Mouse (Mus musculus) urinary bladder, adult 2 months (tissue): ENCODE data around the gene Pdzrn4. TPM values are rescaled to one million over a fixed set of nuclear protein-coding genes. Genes with fewer than 3 reads are reported as not detected.

Source experiments
- DNase-seq: peaks from one replicate; pipeline ENCODE4 v3.0.0; 2022; ENCODE audit warnings: low spot score
- polyA plus RNA-seq: library from polyadenylated mRNA; depleted of rRNA; stranded (reverse); fragments of >200 nt; gene quantifications from 2 replicates; pipeline ENCODE4 v1.2.3, GENCODE M21; 2012

The Pdzrn4 gene
- polyA plus RNA-seq, 1 experiment = 0.34 TPM

DNA sequence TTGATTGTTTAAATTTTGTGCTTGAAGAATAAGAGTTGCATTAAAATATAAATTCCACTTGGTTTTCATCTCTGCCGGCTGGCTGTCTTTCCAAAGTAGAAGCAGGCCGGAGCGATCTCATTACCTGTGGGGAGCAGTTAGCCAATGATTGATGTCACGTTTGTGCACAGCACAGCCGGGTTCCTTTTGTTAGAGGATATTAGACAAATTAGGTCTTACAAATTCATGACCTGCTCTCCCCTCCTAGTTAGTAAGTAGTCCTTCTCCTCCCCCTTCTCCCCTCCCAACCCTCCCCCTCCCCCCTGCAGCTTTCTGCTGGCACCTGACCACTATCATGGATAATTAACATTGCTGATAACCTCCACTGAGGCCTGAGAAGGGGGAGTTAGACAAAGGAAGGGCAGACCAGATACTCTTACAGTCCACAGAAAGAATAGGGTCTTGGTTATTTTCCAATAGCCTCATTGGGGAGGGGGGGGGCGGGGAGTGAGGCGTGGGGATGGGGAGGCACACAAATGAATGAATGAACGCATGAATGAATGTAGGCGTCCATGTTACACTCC is 103.7 kb downstream of the Pdzrn4 start:
- no peak for DNase-seq

DNA sequence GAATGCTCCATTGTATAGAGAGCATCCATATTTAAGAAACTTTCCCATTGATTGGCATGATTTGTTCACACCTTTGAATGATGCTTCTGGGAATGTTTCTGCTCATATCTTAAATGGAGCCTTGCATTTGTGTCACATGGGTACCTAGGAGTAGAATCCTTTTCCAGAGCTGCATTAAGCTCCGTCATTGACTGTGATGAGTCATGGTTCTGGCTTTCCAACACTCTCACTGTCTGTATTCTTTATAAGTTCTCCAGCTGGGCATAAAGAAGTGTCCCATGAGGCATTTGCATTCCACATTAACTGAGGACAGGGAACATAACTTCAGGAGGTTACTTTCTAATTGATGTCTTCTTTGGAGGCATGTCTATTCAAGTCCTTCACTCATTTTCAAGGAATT is 106.1 kb downstream of the Pdzrn4 start:
- DNase-seq = no peak

DNA sequence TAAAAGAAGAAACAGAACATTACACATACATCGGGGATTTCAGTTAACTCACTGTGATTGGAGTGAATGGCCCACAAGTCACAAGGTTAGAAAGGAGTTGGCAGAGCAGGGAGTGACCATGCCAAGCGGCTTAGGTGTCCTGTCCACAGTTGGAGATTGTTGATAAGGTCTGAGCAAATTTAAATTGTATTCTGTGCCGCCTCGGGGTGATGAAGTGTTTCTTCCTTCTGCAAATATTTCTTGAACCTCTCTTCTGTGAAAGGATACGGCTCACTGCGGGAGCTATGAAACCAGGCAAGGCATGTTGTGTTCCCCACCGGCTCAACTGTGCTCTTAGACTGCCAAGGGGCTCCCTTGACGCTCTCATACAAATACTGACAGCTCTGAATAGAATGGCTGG is 112.7 kb downstream of the Pdzrn4 start:
- DNase-seq = no peak

DNA sequence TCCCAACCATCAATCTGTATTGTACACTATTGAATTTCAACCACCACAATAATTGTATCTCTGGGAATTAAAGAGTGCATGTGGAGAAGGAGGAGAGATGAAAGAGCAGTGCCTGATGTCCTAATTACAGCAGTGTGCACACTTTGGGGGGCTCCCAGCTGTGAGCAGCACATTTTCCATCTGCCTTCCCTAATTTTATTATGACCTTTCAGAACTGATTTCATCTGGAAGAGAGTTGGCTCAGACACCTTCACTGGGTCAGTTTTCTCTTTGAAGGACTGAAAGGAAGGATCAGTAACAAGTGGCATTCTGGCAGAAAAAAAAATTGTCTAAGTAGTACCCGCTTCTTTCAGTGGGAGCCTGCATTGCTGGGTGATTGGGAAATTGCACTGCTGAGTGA is 119.0 kb downstream of the Pdzrn4 start:
- no peak for DNase-seq

DNA sequence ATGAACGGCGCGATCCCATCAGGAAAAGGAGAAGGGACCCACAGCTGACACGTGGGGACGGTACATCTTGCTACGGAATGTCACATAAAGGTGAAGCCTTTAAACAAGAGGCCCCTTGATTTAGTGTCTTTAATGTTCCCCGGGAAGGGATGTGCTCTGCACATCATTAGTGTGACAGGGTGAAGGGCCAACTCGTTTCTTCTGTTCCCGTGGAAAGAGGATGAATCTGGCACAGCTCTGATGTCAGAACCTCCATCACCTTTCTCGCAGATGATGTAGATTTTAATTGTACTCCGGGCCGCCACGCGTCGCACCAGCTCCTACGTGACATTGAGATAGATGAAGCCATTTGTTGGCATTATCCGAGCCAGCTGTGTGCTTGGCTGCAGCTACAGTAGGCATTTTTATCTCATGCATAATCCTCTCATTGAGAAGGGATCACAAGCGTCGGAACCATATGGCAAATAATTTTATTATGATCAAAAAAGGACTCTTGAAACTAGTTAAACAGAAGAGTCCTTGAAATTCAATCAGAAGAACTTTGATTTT is 124.1 kb downstream of the Pdzrn4 start:
- DNase-seq = no peak

DNA sequence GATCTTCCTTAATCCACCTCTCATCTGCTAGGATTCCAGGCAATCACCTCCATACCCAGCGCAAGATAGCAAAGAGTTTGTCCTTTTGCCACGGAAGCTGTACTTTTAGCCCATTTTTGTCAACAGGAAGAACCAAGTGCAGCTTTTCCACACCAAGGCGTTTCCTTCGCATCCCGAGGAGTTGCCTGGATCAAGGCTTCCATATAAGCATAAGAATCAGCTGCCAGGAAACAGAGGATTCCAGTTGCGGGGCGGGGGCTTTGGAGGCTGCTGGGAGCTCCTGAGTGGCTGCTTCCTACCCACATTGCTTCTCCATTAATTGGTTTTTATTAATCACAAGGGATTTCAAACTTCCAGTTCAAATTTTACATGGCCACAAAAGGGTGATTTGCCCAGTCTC is 125.0 kb downstream of the Pdzrn4 start:
- no peak for DNase-seq

DNA sequence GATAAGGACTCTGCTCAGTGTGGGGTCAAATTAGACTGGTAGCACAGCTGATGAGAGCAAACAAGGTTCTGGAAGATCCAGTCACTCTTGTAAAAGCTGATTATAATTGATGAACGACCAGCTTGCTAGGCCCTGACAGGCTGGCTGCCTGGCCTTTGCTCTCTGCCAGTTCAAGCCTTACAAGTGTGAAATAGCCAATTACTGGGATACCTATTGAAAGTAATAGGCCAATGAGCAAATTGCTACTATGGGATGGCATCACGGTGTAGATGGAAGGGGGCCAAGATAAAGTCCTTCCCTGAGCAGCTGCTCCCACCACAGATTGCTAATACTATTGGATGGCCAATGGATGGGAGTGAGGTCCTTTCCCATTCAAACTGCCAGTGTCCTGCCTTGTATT is 128.2 kb downstream of the Pdzrn4 start:
- DNase-seq = no peak

DNA sequence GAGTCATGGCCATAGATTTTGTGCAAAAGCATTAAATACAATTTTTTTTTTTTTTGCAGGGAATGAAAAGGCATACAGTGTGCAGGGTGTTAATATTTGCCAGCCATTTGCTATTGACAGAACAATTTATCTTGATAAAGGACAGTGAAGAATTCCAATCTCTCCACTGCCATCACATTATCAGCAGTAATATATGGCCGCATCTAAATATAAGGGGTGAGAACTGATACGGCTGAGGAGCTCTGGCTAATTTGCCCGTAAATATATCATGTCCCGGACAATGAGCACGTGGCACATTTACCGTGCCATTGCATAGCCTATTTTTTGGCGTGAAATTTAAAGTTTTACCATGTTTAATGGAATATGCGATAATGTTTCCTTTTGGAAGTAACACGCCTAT is 128.7 kb downstream of the Pdzrn4 start:
- no peak for DNase-seq

DNA sequence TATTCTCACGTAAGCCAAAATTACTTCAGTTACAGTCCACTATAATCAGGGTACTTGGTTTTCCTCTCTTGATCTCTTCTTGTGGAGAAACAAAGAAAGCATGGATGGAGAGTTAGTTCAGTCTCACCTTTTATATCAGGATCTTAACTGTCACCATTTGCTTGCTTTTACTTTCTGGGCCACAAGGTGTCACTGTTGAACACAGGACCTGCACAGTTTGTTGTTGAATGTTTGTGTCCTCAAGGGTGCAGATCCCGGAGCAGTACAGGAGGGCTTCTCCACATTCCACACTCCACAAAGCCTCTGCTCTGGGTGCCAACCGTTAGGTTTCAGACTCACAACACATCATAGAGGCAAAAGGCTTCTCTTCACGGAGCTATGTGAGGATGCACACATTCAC is 130.1 kb downstream of the Pdzrn4 start:
- DNase-seq = no peak

DNA sequence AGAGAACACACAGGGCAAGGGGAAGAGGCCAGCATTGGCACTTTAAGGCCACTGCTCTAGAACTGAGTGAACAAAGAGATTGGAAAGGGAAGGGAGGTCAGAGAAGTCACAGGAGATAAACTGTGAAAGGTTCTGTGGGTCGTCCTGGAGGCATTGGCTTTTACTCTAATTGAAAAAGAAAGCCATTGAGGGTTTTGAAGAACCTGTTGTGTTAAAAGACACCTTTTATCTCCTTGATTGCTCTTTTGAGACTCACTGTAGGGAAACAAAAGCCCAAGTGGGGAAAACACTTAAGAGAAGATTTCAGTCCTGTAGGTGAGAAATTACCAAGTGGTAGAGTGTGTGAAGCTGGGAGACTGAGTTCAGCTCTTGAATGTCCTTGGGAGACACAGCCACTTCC is 146.6 kb downstream of the Pdzrn4 start:
- no peak for DNase-seq

DNA sequence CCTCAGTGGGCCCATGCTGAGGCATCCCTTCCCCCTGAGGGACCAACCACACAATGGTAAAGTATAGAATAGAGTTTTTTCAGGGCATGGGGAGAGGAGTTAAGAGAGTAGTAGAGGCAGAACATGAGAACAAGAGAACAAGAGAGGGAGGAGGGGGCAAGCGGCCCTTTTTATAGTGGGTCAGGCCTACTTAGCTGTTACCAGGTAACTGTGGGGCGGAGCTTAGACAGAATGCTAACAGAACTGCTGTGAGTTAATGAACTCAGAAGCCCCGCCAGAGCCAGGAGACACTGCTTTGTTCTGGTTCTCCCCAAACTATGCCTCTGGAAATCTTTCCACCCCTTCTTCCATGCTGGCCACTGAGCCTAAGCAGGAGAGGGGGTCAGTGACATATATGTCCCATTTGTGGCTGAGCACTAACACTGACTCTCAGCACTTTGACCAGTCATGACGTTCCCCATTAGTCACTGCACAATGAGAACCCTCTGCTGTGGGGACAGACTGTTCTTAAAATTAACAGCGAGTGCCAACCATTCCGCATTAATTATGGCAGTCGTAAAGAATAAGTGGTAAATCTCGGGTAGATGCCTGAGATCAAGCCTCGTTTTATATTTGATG is 150.7 kb downstream of the Pdzrn4 start:
- DNase-seq = no peak

DNA sequence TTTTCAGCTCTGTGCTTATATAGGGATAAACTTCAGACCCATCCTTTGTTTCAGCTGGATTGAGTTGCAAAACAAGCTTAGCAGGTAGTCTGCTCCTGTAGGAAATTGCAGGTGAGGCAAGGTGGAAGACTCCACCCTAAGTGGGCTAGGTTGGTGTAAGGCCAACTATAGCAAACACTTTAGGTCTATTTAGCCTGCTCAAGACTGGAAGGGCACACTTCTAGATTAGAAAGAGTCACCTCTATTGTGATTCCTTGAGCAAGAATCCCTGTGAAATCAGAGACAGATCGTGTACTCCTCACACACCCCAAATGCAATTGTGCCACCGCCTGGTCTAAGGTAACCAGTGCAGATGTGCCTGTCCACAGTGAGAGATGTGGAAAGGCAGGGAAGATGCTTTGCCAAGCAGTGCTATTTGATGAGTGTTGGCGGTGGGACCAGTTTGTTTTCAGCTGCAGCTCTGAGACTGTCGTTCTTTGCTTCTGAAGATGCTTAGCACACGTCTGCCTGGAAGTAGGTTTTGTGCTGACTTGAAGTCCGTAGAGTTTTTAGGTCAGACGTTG is 158.4 kb downstream of the Pdzrn4 start:
- no peak for DNase-seq

DNA sequence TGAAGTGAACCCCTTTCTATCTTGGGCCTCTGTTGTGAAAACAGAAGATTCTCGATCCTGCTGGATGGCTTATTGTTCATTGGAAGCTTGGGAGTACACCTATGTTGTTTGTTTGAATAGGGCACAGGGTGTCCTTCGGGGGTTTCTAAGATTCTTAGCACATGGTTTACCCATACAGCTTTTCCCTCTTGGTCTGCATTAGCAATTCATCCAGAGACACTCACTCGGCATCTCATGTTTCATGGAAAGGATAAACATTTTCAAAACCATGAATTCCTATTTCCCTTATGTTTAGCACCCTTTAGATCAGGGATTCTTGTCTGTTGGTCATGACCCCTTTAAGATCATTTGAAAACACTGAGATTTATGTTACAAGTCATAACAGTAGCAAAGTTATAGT is 159.0 kb downstream of the Pdzrn4 start:
- no peak for DNase-seq

DNA sequence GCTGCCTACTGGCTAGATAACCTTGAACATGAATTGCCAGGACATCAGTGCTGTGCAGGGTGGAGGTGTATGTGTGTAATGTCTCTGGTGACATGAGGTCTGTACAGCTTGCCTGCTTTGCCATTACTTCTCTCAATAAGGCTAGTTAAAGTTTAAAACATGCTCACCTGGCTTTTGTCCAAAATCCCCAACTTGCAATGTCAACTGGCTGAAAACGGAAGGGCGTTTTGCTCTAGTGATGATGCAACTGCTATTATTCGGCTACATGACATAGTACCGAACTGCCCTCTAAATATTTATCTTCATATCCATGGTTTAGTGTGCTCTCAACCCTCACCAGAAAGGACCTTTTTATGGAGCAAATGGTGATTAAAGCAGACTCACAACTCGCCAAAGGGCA is 161.9 kb downstream of the Pdzrn4 start:
- no peak for DNase-seq

DNA sequence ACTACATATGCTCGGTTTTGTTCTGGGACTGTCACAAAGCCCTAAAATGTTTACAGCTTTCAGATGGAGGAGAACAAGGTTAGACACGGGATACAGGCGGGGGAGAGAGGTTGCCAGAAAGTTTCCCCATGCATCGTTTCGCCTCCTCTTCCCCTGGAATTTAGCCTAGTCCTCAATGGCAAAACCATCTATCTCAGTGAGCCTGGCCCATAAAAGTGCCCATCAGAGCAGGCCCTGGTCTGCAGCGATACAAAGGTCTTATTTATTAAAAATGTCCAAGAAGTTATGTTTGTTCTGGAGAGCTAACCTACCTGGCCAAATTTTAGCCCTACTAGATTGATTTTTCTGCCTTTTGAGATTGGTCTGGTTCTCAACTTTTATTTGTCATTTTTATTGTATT is 165.5 kb downstream of the Pdzrn4 start:
- no peak for DNase-seq

DNA sequence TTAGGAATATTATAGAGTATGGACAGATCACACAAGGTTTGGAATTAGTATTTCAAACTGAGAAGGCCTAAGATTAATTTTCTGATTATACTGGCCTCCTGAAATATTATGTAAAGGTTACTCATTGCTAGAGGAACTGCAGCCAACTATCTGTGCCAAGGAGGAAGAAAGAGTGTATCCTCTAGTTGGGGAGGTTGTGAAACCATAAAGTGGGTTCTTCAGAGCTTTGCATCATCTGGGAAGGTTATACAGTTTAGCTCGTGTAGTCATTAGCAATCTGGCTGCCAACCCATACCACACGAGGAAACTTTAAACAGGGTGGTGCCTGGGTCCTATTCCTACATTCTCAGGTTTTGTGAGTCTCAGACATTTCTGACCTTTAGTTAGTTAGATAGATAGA is 166.9 kb downstream of the Pdzrn4 start:
- no peak for DNase-seq

DNA sequence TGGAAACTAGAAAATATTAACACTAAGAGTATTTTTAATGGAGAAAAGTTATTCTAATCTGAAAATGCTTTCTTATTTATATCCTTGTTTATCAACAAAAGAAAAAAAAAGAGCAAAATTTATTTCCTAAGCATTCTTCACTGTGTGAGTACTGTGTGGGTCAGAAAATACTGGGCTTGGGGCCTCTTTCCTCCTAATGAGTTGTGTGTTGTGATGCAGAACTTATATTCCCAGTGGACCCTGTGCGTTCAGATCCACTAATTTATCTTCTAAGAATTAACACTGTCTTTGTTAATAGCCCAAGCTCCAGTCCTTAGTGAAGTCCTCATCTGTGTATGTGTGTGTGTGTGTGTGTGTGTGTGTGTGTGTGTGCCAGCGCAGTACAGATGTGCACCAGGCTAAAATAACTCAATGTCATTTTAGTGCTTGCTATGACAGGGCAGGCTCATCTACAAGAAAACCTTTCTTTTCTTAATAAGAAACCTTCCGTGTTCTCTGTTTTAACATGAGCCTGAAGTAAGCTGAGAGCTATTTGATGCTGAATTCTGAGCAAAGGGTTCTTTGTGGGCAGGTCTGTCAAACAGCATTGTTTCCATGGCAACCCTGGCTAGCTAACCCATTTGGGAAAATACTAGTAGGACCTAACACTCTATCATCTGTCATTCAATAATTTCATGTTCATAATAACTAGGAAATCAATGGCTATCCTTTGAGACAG is 174.0 kb downstream of the Pdzrn4 start:
- no peak for DNase-seq

DNA sequence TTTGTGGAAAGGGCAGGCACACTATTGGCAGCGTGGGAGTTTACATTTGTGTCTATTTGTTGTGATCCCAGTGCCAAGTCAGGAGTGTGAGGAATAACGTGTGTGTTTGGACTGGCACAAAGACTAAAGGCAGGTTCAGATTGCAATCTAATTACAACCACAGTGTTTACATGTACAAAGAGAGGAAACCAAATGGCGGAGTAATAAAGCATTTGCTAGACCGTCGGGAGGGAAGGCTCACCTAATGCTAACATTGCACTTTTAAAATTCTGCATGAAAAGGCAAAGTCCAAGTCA is 174.5 kb downstream of the Pdzrn4 start:
- no peak for DNase-seq

DNA sequence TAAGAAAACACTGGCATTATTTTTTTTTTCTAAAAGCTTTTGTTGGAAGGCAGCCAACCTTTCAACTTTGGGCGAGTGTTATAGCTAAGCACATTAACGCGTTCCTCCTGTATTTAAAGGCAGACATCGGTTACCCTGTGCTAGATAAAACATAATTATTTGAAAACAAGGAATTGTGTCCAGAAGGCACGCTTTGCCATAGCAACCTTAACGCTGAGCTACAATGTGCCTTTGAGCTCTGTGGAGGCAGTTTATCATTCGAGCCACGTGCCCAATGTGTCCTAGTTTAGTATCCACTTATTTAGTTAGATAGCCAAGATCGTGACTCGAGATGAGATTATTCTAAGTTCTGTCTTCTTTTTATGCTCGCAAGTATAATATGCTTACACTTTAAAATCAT is 180.8 kb downstream of the Pdzrn4 start:
- DNase-seq = no peak

DNA sequence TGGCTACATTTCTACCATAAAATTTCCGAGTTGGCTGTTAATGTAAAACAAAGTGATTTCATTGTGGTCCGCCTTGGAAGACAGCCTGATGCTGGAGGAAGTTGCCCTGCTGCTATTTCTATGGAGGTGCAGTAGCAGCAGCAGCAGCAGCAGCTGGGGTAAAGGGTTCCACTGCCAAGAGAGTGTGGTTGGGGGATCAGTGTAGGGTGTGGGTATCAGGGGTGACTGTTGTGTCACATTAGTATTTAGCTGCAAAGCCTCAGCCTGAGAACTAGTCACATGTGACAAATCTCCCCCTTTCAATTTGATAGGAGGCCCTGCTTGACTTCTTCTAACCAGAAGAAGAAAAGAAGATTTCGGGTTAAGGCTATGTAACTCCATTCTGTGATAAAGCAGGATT is 183.5 kb downstream of the Pdzrn4 start:
- no peak for DNase-seq

DNA sequence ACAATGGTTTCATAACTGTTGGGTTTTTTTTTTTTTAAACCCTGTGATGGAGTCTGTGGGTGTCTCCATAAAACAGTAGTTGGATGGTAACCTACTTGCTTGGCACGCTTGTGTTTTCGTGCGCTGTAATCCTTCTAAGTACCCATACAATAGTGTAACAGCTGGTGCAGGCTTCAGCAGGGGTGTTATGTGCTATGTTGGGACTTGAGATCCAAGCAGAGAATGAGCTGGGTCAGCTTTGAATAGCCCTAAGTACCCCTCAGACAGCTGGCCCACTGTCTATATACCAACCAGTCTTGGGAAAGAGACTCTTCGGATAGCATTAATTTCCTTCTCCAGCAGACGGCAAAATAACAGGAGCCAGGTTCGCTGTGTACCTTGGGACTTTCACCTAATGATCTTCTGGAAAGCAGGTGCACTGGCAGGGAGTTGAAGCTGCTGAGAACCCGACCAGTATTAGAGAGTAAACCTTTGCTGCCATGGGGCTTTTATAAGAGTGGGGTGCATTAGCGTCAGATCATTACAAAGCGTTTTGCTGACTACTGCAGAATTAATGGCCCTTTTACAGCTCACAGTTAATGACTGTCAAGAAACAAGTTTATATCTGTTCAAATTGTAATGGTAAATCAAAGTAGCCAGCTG is 184.2 kb downstream of the Pdzrn4 start:
- no peak for DNase-seq

DNA sequence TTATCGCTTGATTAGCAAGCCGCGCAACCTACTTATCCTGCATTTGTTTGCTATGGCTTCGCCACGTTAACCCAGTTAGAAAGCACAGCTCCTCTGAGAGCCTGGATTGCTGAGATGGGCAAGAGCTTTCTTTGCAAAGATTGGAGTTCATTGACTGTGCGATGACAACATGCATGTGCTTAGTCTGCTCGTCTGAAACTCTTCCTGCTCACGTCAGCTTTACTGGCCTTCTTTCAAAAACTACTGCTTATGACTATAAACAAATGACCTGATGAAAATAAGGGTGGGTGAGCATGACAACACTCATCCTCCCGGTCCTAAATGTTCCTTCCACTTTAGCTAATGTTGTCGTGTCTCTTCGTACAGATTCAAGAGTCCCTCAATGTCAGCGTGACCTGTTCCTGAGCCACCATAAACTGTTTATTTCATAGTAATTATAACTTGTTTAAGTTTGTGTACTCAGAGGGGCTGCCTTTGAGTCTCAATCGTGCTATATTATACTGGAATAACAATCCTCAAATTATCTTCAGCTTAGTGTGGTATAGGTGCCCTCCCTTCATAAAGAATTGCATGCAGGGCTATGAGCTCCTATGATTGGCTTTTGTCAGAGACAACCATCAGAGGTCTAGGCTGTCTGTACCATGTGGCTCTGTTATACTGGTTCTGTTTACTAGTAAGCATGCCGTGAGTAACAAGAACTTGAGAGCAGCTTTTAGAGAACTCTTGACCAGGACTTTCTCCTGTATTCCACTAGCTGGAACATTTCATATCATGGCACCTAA is 187.9 kb downstream of the Pdzrn4 start:
- no peak for DNase-seq
